Mouse (Mus musculus) adrenal gland (tissue): ENCODE data around the gene 4930579F01Rik.

Source experiments
- intact Hi-C: fragments of 180-260 bp; cut with DNase I; formaldehyde crosslinking; loops from one replicate; pipeline ENCODE4 v1.15.1; 2025
- long read RNA-seq, 2 experiments: library from polyadenylated mRNA; unstranded; transcript quantifications; one replicate each; pipeline ENCODE4 v2.0.0; 2020; ENCODE audit warnings: borderline replicate concordance in 1 of 2; ENCODE audit not compliant: insufficient replicate concordance in 1 of 2

The 4930579F01Rik gene
- long read RNA-seq, experiment 1: 0 reads
- long read RNA-seq, experiment 2: 0 reads

GRCm38 (mm10) chr3:138193683-138194302 lies at the start of gene 4930579F01Rik:
Gene 4930579F01Rik (minus strand): TSS chr3:138193825.
- intact Hi-C loops: loop anchor here (10.0 kb wide), 1 partner anchor 211 kb away; no protein-coding TSS in a partner anchor

- intact Hi-C loops: loop anchor here (5.0 kb wide), 1 partner anchor 34 kb away; no protein-coding TSS in a partner anchor
Measured at GRCm38 (mm10) chr3:138242933-138243332, 49.3 kb upstream of the 4930579F01Rik start.

- intact Hi-C loops: loop anchor here (5.0 kb wide), 1 partner anchor 35 kb away; no protein-coding TSS in a partner anchor
Measured at GRCm38 (mm10) chr3:138242021-138242726, 48.5 kb upstream of the 4930579F01Rik start.

- intact Hi-C loops: loop anchor here (5.0 kb wide), 1 partner anchor 36 kb away; no protein-coding TSS in a partner anchor
Measured at GRCm38 (mm10) chr3:138241371-138241770, 47.7 kb upstream of the 4930579F01Rik start.

- intact Hi-C loops: loop anchor here (5.0 kb wide), 1 partner anchor 36 kb away; no protein-coding TSS in a partner anchor
Measured at GRCm38 (mm10) chr3:138240942-138241341, 47.3 kb upstream of the 4930579F01Rik start.

- intact Hi-C loops: loop anchor here (5.0 kb wide), 1 partner anchor 37 kb away; no protein-coding TSS in a partner anchor
Measured at GRCm38 (mm10) chr3:138240411-138240810, 46.8 kb upstream of the 4930579F01Rik start.

- intact Hi-C loops: no loop called here
Measured at GRCm38 (mm10) chr3:138239461-138239860, 45.8 kb upstream of the 4930579F01Rik start.

GRCm38 (mm10) chr3:138238046-138238445 lies 44.4 kb upstream of the 4930579F01Rik start:
- intact Hi-C loops: no loop called here

- intact Hi-C loops: no loop called here
Measured at GRCm38 (mm10) chr3:138236546-138237163, 43.0 kb upstream of the 4930579F01Rik start.

- intact Hi-C loops: no loop called here
Measured at GRCm38 (mm10) chr3:138231531-138231930, 37.9 kb upstream of the 4930579F01Rik start.

- intact Hi-C loops: no loop called here
Measured at GRCm38 (mm10) chr3:138230266-138230665, 36.6 kb upstream of the 4930579F01Rik start.

GRCm38 (mm10) chr3:138229448-138229847 lies 35.8 kb upstream of the 4930579F01Rik start:
- intact Hi-C loops: loop anchor here (5.0 kb wide), 3 partner anchors 33 to 178 kb away; partner anchors contain the start of gene Adh1

GRCm38 (mm10) chr3:138227782-138228181 lies 34.2 kb upstream of the 4930579F01Rik start:
- intact Hi-C loops: loop anchor here (5.0 kb wide), 3 partner anchors 35 to 180 kb away; partner anchors contain the start of gene Adh1

GRCm38 (mm10) chr3:138227082-138227481 lies 33.5 kb upstream of the 4930579F01Rik start:
- intact Hi-C loops: loop anchor here (5.0 kb wide), 3 partner anchors 35 to 180 kb away; partner anchors contain the start of gene Adh1

GRCm38 (mm10) chr3:138226476-138226875 lies 32.9 kb upstream of the 4930579F01Rik start:
- intact Hi-C loops: loop anchor here (5.0 kb wide), 3 partner anchors 36 to 181 kb away; partner anchors contain the start of gene Adh1

- intact Hi-C loops: loop anchor here (5.0 kb wide), 3 partner anchors 36 to 181 kb away; partner anchors contain the start of gene Adh1
Measured at GRCm38 (mm10) chr3:138225853-138226252, 32.2 kb upstream of the 4930579F01Rik start.

GRCm38 (mm10) chr3:138225331-138225730 lies 31.7 kb upstream of the 4930579F01Rik start:
- intact Hi-C loops: loop anchor here (5.0 kb wide), 3 partner anchors 37 to 182 kb away; partner anchors contain the start of gene Adh1

- intact Hi-C loops: loop anchor here (5.0 kb wide), 1 partner anchor 208 kb away; no protein-coding TSS in a partner anchor
Measured at GRCm38 (mm10) chr3:138224363-138224954, 30.8 kb upstream of the 4930579F01Rik start.

- intact Hi-C loops: loop anchor here (1.0 to 5.0 kb wide), 2 partner anchors 88 to 209 kb away; no protein-coding TSS in a partner anchor
Measured at GRCm38 (mm10) chr3:138222952-138223351, 29.3 kb upstream of the 4930579F01Rik start.

- intact Hi-C loops: loop anchor here (5.0 kb wide), 1 partner anchor 210 kb away; no protein-coding TSS in a partner anchor
Measured at GRCm38 (mm10) chr3:138222511-138222910, 28.9 kb upstream of the 4930579F01Rik start.
